Mouse (Mus musculus): ENCODE results near the gene Ntm.
A peak's percentile ranks its signal among the peaks of the same experiment; 100 is the strongest.

Gene Ntm

GRCm38 (mm10) chr9:29962978-29963377 lies at the start of gene Ntm:
Gene Ntm, minus strand, starts transcription at chr9:29963141.
- no peak for DNase-seq (ENCODE audit: low read depth)

- no peak for DNase-seq (ENCODE audit: low read depth)
Measured at GRCm38 (mm10) chr9:30005701-30006100, 42.8 kb upstream of the Ntm start.

GRCm38 (mm10) chr9:30003612-30004011 lies 40.7 kb upstream of the Ntm start:
- DNase-seq (ENCODE audit: low read depth): peak; percentile 2

GRCm38 (mm10) chr9:29981177-29981915 lies 18.4 kb upstream of the Ntm start:
- no peak for DNase-seq (ENCODE audit: low read depth)

DNA sequence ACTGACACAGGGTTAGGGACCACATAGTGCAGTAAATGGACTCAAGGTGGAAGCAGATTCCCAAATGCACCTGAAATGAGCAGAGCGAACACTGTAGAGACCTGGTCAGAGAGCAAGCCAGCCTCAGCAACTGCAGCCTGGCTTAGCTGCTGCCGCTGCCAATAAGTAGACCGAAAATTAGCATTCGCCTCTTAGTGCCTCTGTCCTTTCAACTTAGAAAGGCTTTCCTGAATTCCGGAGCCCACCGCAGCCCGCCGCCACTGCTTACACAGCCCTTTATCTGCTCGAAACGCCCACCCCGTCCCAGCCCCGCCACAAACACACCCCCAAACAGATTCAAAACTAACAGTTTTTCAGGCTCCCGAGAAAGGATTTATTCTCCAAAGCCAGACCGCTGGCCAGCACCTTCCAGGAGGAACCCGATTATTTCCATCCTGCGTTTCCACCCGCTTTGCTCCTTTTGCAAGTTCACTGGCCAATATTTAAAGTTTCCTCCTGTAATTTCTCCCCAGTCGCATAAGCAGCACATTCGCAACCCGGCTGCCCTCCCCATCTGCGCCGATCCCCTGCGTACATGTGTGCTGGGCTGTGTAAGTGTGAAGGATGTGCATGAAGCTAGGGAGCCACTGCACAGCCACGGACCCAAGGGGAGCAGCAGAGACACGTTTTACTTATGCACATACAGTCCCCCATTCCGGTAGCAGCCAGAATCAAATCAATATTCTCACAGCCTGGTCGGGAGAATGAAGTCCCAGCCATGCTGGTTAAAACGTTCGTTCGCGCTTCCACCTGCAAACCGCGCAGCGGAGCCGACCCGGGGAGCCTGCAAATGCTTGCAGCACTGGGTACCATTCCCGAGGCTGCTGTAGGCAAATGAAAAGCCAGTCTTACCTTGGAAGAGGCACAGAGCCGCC lies 730 bp downstream of the Ntm start:
- no peak for DNase-seq (ENCODE audit: low read depth)

DNA sequence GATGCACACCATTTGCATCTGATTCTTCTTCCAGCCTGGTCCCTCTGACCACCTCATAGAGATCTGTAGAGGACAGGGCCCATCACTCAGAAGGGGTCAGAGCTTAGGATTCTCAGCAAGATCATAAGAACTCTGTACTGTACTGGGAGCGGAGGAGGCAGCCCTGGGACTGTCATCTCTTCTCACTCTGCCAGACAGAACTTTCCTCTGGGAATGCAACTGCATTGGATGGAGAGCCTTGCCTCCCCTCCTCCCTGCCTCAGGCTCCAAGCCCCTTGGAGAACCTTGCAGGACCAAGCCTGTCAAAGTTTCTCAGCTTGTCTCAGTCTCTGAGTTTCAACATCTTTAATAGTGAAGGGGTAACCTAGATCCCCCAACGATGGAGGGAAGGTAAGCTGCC lies 1.4 kb downstream of the Ntm start:
- DNase-seq (ENCODE audit: low read depth): no peak

GRCm38 (mm10) chr9:29960741-29961140 lies 2.2 kb downstream of the Ntm start:
- no peak for DNase-seq (ENCODE audit: low read depth)

DNA sequence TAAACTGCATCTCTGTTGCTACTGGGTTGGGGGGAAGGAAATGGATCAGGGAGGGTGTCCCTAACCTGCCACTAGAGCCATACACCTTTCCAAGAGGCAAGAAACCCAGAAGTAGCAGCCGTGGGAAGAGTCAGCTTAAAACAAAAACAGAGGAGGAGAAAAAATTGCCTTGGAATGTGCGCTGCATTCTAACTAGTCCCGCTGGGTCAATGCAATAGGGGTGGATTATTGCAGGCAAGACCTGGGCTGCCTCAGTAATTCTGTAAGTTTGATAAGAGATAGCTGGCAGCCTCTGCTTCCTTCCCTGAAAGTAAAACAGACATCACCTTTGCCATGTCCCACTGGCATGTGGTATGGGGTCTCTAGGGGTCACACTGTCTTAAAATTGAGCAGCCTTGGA lies 2.7 kb downstream of the Ntm start:
- no peak for DNase-seq (ENCODE audit: low read depth)

- no peak for DNase-seq (ENCODE audit: low read depth)
Measured at GRCm38 (mm10) chr9:29956936-29957335, 6.0 kb downstream of the Ntm start.

DNA sequence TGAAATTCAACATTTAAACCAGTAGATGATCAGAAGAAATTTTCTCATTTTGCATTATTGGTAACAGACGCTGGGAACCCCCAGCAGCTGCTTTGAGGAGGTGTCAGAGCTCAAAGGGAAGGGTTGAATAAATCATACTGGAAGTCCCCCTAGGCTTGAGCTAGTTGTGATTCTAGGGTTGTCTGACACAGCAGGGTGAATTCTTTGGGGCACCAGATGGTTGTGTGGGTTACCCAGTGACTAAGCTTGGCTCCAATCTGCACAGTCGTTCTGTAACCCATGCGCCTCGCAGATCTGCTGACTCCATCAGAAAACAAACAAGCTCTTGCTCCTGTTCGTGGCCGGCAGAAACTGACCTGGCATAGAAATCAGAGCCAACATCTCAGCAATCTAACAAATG lies 8.9 kb downstream of the Ntm start:
- no peak for DNase-seq (ENCODE audit: low read depth)

GRCm38 (mm10) chr9:29949041-29949440 lies 13.9 kb downstream of the Ntm start:
- DNase-seq (ENCODE audit: low read depth): no peak

DNA sequence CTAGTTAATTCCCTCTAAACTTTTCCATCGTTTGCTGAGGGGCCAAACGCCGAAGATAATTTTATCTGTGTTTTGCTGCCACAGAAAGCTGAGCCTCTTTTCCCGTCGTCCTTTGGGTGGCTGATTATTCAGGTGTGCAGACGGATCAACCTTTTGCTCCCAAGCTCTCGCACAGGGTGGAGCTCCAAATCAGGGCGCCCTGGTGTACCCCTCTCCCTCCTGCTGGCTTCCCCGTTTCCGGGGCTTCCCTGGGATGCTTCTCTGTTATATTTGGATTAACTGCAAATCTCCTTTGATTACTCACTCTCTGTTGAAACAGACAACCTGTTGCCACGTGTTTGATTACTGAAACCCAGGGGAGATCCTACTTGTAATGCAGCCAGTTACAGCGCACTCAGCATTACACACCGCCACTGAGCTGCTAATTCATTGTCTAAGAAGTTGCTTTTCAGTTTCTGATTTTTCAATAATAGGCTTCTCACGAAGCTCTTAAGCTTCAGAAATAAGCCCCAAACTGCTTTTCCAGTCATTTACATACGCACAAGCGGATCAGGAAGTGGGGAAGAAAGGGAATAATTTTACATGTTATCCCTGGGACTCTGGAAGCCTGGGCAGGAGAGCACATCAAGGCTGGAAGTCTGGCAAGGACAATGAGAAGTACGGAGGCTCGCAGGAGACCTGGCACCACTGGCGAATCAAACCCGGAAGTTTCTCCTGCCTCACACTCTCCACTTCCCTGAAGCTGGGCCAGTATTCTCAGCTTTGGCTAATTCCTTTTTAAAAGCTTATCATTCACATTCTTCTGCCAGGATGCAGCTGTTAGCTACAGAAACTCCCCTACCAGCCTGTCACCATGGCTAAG lies 19.5 kb downstream of the Ntm start:
- no peak for DNase-seq (ENCODE audit: low read depth)

DNA sequence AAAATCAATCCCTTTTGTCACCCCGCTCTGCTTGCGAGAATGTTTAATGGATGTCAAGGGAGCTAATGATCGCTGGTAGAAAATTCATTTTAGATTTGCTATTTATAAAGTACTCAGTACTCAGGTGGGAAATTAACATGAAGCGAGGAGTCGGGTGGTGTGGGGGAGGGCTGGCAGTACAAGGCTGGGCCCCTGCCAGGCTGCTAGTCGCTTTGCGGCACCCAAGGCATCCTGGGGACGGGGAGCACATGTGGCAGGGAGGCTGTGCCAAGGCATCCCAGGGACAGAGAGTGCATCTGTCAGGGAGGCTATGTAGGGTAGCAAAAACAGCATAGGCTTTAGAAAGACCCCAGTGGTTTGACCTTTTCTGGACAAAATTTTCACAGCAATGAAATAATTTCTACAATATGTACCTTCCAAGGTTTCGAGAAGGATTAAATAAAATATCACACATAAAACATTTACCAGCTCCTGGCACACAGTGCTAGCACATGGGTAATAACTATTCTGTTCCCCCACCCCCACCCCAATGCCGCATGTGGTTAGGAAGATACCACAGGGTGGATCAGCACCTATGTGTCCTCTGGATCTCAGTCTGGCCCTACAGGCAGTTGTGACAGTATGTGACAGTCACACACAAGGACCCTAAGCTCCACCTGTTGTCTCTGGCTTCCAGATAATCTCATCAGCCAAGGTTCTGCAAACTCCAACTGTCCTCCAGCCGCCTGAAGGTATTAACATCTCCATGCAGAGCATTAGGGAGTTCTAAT lies 20.6 kb downstream of the Ntm start:
- no peak for DNase-seq (ENCODE audit: low read depth)

DNA sequence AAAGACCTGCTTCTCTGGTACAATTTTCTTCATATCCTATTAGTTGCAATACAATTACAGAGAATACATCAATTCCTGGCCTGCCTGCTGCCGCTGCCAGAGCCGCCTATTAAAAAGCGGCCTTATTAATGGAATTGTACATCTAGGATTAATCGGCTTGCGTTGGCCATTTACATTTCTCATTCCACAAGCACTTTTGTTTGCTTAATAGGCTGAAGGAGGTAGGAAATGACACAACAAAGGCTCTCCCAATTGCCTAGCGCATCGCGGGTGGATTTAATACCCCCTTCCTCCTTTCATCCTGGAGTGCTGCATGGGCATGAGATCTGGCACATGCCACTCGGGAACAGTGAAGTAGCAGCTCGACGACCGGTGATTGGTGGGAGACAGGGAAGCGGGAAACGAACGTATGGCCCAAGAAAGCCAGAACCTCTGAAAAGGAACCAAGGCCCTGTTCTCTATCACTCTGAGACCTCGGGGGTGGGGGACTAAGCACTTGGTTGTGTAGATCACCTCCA lies 23.4 kb downstream of the Ntm start:
- no peak for DNase-seq (ENCODE audit: low read depth)

GRCm38 (mm10) chr9:29928796-29929195 lies 34.1 kb downstream of the Ntm start:
- DNase-seq (ENCODE audit: low read depth): no peak

- no peak for DNase-seq (ENCODE audit: low read depth)
Measured at GRCm38 (mm10) chr9:29925382-29925781, 37.6 kb downstream of the Ntm start.

GRCm38 (mm10) chr9:29898406-29899054 lies 64.4 kb downstream of the Ntm start:
- no peak for DNase-seq (ENCODE audit: low read depth)

DNA sequence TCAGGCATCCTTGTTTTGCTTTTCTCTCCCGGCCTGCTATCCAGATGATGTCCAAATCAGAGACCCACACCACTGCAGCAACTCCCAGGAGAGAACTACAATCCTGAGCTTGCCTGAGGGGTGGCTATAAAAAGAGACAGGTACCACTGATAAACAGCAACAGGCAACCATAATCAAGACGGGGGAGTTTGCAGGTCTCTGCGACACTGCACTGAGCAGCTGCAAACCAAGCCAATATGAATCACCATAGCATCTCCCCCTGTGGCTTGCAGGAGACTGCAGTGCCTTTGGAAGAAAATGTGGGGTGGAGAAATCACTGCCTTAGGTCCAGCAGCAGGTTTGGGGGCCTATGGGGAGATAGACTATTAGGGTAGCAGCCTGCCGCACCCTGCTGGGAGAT lies 65.5 kb downstream of the Ntm start:
- no peak for DNase-seq (ENCODE audit: low read depth)

DNA sequence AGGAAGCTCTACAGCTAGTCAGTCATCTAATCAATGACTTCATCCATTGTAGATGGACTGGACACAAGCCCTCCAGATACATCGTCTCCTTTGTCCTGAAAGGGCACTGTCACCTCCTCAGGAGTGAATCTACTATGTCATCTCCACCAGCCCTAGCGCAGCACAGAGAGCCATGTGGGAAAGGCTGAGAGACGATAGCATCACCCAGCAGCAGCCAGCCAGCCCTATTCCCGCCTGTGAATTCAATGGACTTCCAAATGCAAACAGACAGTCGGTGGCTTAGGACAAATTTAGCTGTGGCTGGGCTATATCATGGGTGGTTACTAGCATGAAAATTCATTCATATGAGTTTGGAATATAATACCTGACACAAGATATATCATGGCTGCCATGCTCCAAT lies 70.1 kb downstream of the Ntm start:
- DNase-seq (ENCODE audit: low read depth): no peak

GRCm38 (mm10) chr9:29888712-29889111 lies 74.2 kb downstream of the Ntm start:
- DNase-seq (ENCODE audit: low read depth): no peak

GRCm38 (mm10) chr9:29887924-29888323 lies 75.0 kb downstream of the Ntm start:
- DNase-seq (ENCODE audit: low read depth): no peak
